Mouse (Mus musculus) heart, postnatal 0 days (tissue): ENCODE results near the gene Ccdc187.

Experiments
- CTCF ChIP-seq: IDR thresholded peaks from 2 replicates; pipeline ENCODE4 v1.5.1; 2016; ENCODE audit warnings: antibody characterized with exemption, control low read depth, low read depth
- EP300 ChIP-seq: IDR thresholded peaks from 2 replicates; pipeline ENCODE4 v1.6.1; 2016; ENCODE audit warnings: antibody characterized with exemption, low read depth

- TF ChIP-seq EP300 (no peak), CTCF (no peak)
Measured at GRCm38 (mm10) chr2:26209566-26209965, 84.8 kb downstream of the Ccdc187 start.
